ENCODE assay signal across 18 mouse cellular contexts in the genomic region with DNA sequence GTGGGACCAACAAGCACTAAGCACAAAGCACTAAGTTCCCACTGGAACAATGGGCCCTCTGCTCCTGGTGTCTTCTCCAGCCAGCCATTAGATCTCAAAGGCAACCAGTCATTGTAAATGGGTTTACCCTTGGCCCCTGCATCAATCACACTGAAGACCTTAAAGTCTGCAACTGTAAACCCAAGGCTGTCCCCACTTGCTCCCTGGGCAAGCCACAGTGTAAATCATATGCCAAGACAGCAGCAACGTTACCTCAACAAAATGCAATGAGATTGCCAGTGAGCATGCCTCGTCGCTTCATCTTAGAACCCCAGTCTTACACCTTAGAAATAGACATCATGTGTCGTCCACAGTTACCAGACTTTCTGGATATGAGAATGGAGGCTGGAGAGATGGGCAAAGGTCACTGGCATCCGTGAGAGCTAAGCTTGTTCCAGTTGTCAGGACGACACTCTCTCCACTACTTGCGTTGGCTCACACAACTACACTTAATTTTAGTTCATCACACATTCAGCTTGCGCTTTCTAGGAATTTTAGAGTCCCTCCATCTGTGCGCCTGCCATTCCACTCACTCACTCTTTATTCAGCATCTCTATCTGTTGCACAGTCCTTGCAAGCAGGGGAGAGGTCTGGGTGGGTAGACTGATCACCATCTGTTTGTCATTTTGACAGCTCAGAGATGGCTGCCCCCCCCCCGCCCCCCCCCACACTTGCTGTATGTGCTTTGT.
DNase-seq lines count a peak whose midpoint lies in the region; ATAC-seq and TF ChIP-seq lines count a peak whose summit lies in the region.
"Had no signal": no experiment of that assay in that cellular context is flagged by ENCODE, and none has a peak within 500 bp of the region (broad histone marks: within the 10 kb centered on the region; RNA-seq: fewer than 3 reads in every experiment).

No protein-coding gene starts in this region.

- H3K27me3 ChIP-seq in hindbrain, embryonic 12.5 days, result no peaks in the 10 kb centered on the region
- H3K27me3 ChIP-seq in hindbrain, postnatal 0 days (ENCODE audit: insufficient read depth, low read length), result no peaks in the 10 kb centered on the region
- no peaks in the 10 kb centered on the region for H3K27me3 ChIP-seq in cerebellum, adult 2 months (ENCODE audit: control insufficient read depth, insufficient read depth, low read length)
- H3K27me3 ChIP-seq: embryonic facial prominence, embryonic 15.5 days; heart, embryonic 12.5 days; liver, embryonic 13.5 days; neural tube, embryonic 12.5 days had no signal

- H3K27ac ChIP-seq in hindbrain, embryonic 12.5 days, result no peak overlapping the region
- H3K27ac ChIP-seq in hindbrain, postnatal 0 days, result no peak overlapping the region
- H3K27ac ChIP-seq in cerebellum, adult 2 months (ENCODE audit: insufficient read depth, low read length), result no peak overlapping the region
- H3K27ac ChIP-seq: embryonic facial prominence, embryonic 15.5 days; liver, embryonic 13.5 days; neural tube, embryonic 12.5 days; stomach, postnatal 0 days had no signal

- H3K36me3 ChIP-seq in hindbrain, embryonic 12.5 days, result no peaks in the 10 kb centered on the region
- H3K36me3 ChIP-seq in hindbrain, postnatal 0 days (ENCODE audit: insufficient read depth, low read length), result no peaks in the 10 kb centered on the region
- H3K36me3 ChIP-seq: embryonic facial prominence, embryonic 15.5 days; G1E; heart, embryonic 12.5 days; liver, embryonic 13.5 days; neural tube, embryonic 12.5 days had no signal

- peak; percentile 19 to 75 for DNase-seq in adrenal gland, adult (ENCODE audit: inconsistent age in 2 of 2, low spot score in 1 of 2)
- DNase-seq in adrenal gland, postnatal 4 days (ENCODE audit: low spot score in 2 of 2), result no peak
- no peak for DNase-seq in hindbrain, postnatal 0 days (ENCODE audit: low spot score)
- peak; percentile 60 to 79 for DNase-seq in right cerebral cortex, postnatal 10 days (ENCODE audit: low spot score in 2 of 2)
- no peak for DNase-seq in right cerebral cortex, postnatal 14 days
- DNase-seq in cerebellum, adult 2 months, result no peak
- no peak for DNase-seq in layer of hippocampus, postnatal 36 days
- DNase-seq: gastrocnemius, postnatal 36 days; kidney, adult 9 months; liver, embryonic 13.5 days; thymus, postnatal 14 days had no signal

- H3K9ac ChIP-seq in hindbrain, embryonic 12.5 days, result no peak overlapping the region
- H3K9ac ChIP-seq in hindbrain, postnatal 0 days (replicated peaks; ENCODE audit: low read length), result no peak overlapping the region
- H3K9ac ChIP-seq: embryonic facial prominence, embryonic 15.5 days; heart, embryonic 12.5 days; liver, embryonic 13.5 days; neural tube, embryonic 12.5 days had no signal

- TF ChIP-seq POLR2A in cerebellum, adult 2 months (IDR thresholded peaks at IDR 0.05; ENCODE audit: borderline replicate concordance, insufficient read depth, low read length), result no peak

- no peak overlapping the region for H3K4me2 ChIP-seq in hindbrain, embryonic 12.5 days (replicated peaks)
- H3K4me2 ChIP-seq in hindbrain, postnatal 0 days (ENCODE audit: low read depth, low read length), result no peak overlapping the region
- H3K4me2 ChIP-seq: embryonic facial prominence, embryonic 15.5 days; heart, embryonic 12.5 days; liver, embryonic 13.5 days; neural tube, embryonic 12.5 days had no signal

- 79% methylated on average over 10 of the region's 10 CpGs for WGBS in hindbrain, embryonic 12.5 days
- 63% methylated on average over 10 of the region's 10 CpGs for WGBS in hindbrain, postnatal 0 days
- 59% methylated on average over 10 of the region's 10 CpGs for WGBS in cerebellum, adult 2 months

- H3K4me3 ChIP-seq in hindbrain, embryonic 12.5 days, result no peak overlapping the region
- H3K4me3 ChIP-seq in hindbrain, postnatal 0 days (ENCODE audit: low read length), result no peak overlapping the region
- no peak overlapping the region for H3K4me3 ChIP-seq in cerebellum, adult 2 months (replicated peaks; ENCODE audit: insufficient read depth, low read depth, low read length)
- H3K4me3 ChIP-seq: embryonic facial prominence, embryonic 15.5 days; heart, embryonic 12.5 days; liver, embryonic 13.5 days; neural tube, embryonic 12.5 days had no signal

- ATAC-seq in hindbrain, embryonic 12.5 days (ENCODE audit: low FRiP score), result 0 out of 2 replicates have a peak, but pooled peaks have one; percentile 22
- ATAC-seq in hindbrain, postnatal 0 days, result no peak
- ATAC-seq: CD4-positive, CD25-positive, alpha-beta regulatory T cell, adult 4 months had no signal

- no peak for TF ChIP-seq CTCF in hindbrain, postnatal 0 days (IDR thresholded peaks at IDR 0.05; ENCODE audit: low read depth)
- TF ChIP-seq CTCF in cerebellum, adult 2 months (IDR thresholded peaks at IDR 0.05; ENCODE audit: borderline replicate concordance, insufficient read depth, low read depth, low read length), result no peak

- H3K9me3 ChIP-seq in hindbrain, embryonic 12.5 days (replicated peaks), result peaks cover 5% of the 10 kb centered on the region; the same call in 1 of the 2 replicates
- no peaks in the 10 kb centered on the region for H3K9me3 ChIP-seq in hindbrain, postnatal 0 days (ENCODE audit: low read length)
- H3K9me3 ChIP-seq: embryonic facial prominence, embryonic 15.5 days; heart, embryonic 12.5 days; liver, embryonic 13.5 days; neural tube, embryonic 12.5 days had no signal

- H3K4me1 ChIP-seq in hindbrain, embryonic 12.5 days, result peaks cover 18% of the 10 kb centered on the region
- peaks cover 5% of the 10 kb centered on the region; the same call in 1 of the 2 replicates for H3K4me1 ChIP-seq in hindbrain, postnatal 0 days (ENCODE audit: insufficient read depth, low read length)
- H3K4me1 ChIP-seq in cerebellum, adult 2 months (ENCODE audit: control insufficient read depth, insufficient read depth, low read length), result peaks cover 20% of the 10 kb centered on the region

Comparison
In these comparisons a context has a peak if more than half of its experiments do, and no peak if none do; other contexts are left out.
1. DNase-seq: peak in adrenal gland, adult (2 of 2) and right cerebral cortex, postnatal 10 days (2 of 2); none in adrenal gland, postnatal 4 days (0 of 2), hindbrain, postnatal 0 days (single experiment), right cerebral cortex, postnatal 14 days (single experiment), cerebellum, adult 2 months (0 of 2) and layer of hippocampus, postnatal 36 days (0 of 2).